ENCODE assay signal across 8 mouse cellular contexts in genomic region chr6:113194517-113194840, GRCm38 (mm10). TPM values are rescaled to one million over a fixed set of nuclear protein-coding genes. Genes with fewer than 3 reads are reported as not detected.
DNase-seq lines count a peak whose midpoint lies in the region; ATAC-seq and TF ChIP-seq lines count a peak whose summit lies in the region.

No protein-coding gene starts in this region.

- H3K9me3 ChIP-seq in heart, postnatal 0 days (replicated peaks; ENCODE audit: control insufficient read depth, low read length): no peaks in the 10 kb centered on the region
- H3K9me3 ChIP-seq in hindbrain, embryonic 15.5 days: no peaks in the 10 kb centered on the region
- no peaks in the 10 kb centered on the region for H3K9me3 ChIP-seq in midbrain, embryonic 15.5 days

- DNase-seq in heart, postnatal 0 days (ENCODE audit: low spot score): no peak
- DNase-seq in heart, postnatal 25 days (ENCODE audit: low spot score): no peak
- DNase-seq in left cerebral cortex, adult 11 months (ENCODE audit: low spot score): no peak
- no peak for DNase-seq in thymus, adult 18-20 months

- peaks cover 48% of the 10 kb centered on the region for H3K27me3 ChIP-seq in heart, postnatal 0 days (ENCODE audit: control insufficient read depth, insufficient read depth, low read length)
- no peaks in the 10 kb centered on the region for H3K27me3 ChIP-seq in hindbrain, embryonic 15.5 days
- H3K27me3 ChIP-seq in midbrain, embryonic 15.5 days (replicated peaks): no peaks in the 10 kb centered on the region

- no peak overlapping the region for H3K27ac ChIP-seq in heart, postnatal 0 days (ENCODE audit: low read depth)
- no peak overlapping the region for H3K27ac ChIP-seq in cortical plate, adult 2 months (ENCODE audit: insufficient read depth, low read length)
- peak overlapping the region; percentile 84 for H3K27ac ChIP-seq in hindbrain, embryonic 15.5 days (replicated peaks)
- peak overlapping the region; percentile 85 for H3K27ac ChIP-seq in midbrain, embryonic 15.5 days

- H3K36me3 ChIP-seq in heart, postnatal 0 days (replicated peaks; ENCODE audit: control insufficient read depth, insufficient read depth, low read length): no peaks in the 10 kb centered on the region
- no peaks in the 10 kb centered on the region; the same call in 1 of the 2 replicates for H3K36me3 ChIP-seq in hindbrain, embryonic 15.5 days
- no peaks in the 10 kb centered on the region for H3K36me3 ChIP-seq in midbrain, embryonic 15.5 days (replicated peaks)

- no peak for ATAC-seq in heart, postnatal 0 days (ENCODE audit: insufficient read depth, low read depth)
- no peak for ATAC-seq in hindbrain, embryonic 15.5 days (ENCODE audit: low FRiP score, low read depth)
- peak; percentile 74 for ATAC-seq in midbrain, embryonic 15.5 days (replicated peaks)
- ATAC-seq in megakaryocyte-erythroid progenitor cell, adult 5-6 weeks (replicated peaks; ENCODE audit: low FRiP score, low TSS enrichment, poor library complexity, severe bottlenecking): no peak

- H3K4me1 ChIP-seq in heart, postnatal 0 days (ENCODE audit: control insufficient read depth, insufficient read depth): peaks cover 7% of the 10 kb centered on the region; the same call in 1 of the 2 replicates
- H3K4me1 ChIP-seq in cortical plate, adult 2 months (ENCODE audit: control insufficient read depth, insufficient read depth, low read length): peaks cover 3% of the 10 kb centered on the region; the same call in 1 of the 2 replicates
- peaks cover 38% of the 10 kb centered on the region for H3K4me1 ChIP-seq in hindbrain, embryonic 15.5 days (replicated peaks)
- H3K4me1 ChIP-seq in midbrain, embryonic 15.5 days: peaks cover 41% of the 10 kb centered on the region

- 5% methylated on average over 5 of the region's 5 CpGs for WGBS in heart, postnatal 0 days
- WGBS in hindbrain, embryonic 15.5 days: 2% methylated on average over 5 of the region's 5 CpGs
- WGBS in midbrain, embryonic 15.5 days: 1% methylated on average over 5 of the region's 5 CpGs

- peak overlapping the region; percentile 50 for H3K4me3 ChIP-seq in heart, postnatal 0 days (ENCODE audit: low read depth, low read length)
- peak overlapping the region; percentile 62 for H3K4me3 ChIP-seq in cortical plate, adult 2 months (ENCODE audit: insufficient read depth, low read length)
- peak overlapping the region; percentile 77 for H3K4me3 ChIP-seq in hindbrain, embryonic 15.5 days
- peak overlapping the region; percentile 89 for H3K4me3 ChIP-seq in midbrain, embryonic 15.5 days

- no peak for TF ChIP-seq CTCF in heart, postnatal 0 days (IDR thresholded peaks at IDR 0.05; ENCODE audit: low read depth)
- no peak for TF ChIP-seq CTCF in cortical plate, adult 2 months (IDR thresholded peaks at IDR 0.05; ENCODE audit: extremely low read depth, insufficient read depth, low read length)

- H3K9ac ChIP-seq in heart, postnatal 0 days (replicated peaks; ENCODE audit: low read depth, low read length): no peak overlapping the region
- peak overlapping the region; percentile 86 for H3K9ac ChIP-seq in hindbrain, embryonic 15.5 days
- peak overlapping the region; percentile 89 for H3K9ac ChIP-seq in midbrain, embryonic 15.5 days

- no peak for TF ChIP-seq POLR2A in cortical plate, adult 2 months (IDR thresholded peaks at IDR 0.05; ENCODE audit: extremely low read depth, insufficient read depth, low read length)

- H3K4me2 ChIP-seq in heart, postnatal 0 days (ENCODE audit: low read depth, low read length): peak overlapping the region; percentile 62
- H3K4me2 ChIP-seq in hindbrain, embryonic 15.5 days: peak overlapping the region; percentile 74
- H3K4me2 ChIP-seq in midbrain, embryonic 15.5 days: peak overlapping the region; percentile 79

- TF ChIP-seq EP300 in heart, postnatal 0 days (IDR thresholded peaks at IDR 0.05; ENCODE audit: low read depth): no peak

- intact Hi-C loops in heart, postnatal 25 days (cut with DNase I): no loop called here

RNA-seq across cellular contexts. Expression of gene Lhfpl4, which starts 0.7 kb away (rescaled TPM):
- 0.38 TPM in 1 of 2 replicates, not detected in the other for total RNA-seq in heart, postnatal 0 days (2014; rRNA removed; ENCODE audit: low replicate concordance)
- 0.22 and 0.25 TPM in 2 replicates for polyA plus RNA-seq in heart, postnatal 0 days (2015; fragmentation: Nextera tagmentation; extraction: Ambion mirVana)
- under 1 TPM; 0.29 to 0.34 TPM for total RNA-seq in heart, postnatal 25 days (2021)
- polyA plus RNA-seq in cortical plate, adult 2 months (2012; rRNA removed): 58.6 and 61.5 TPM in 2 replicates
- polyA plus RNA-seq in hindbrain, embryonic 15.5 days (2015; fragmentation: Nextera tagmentation; extraction: Ambion mirVana): 61.5 and 66.2 TPM in 2 replicates
- polyA plus RNA-seq in midbrain, embryonic 15.5 days (2015; fragmentation: Nextera tagmentation; extraction: Ambion mirVana): 75.6 and 80.7 TPM in 2 replicates
- total RNA-seq in megakaryocyte-erythroid progenitor cell, adult 5-6 weeks (2014; fragmentation: Nextera tagmentation): 0.69 TPM in 1 of 2 replicates, not detected in the other
- total RNA-seq in megakaryocyte-erythroid progenitor cell, adult 5-6 weeks (2017): not detected in 2 replicates

RNA-seq across cellular contexts. Expression of gene Mtmr14, which starts 43.2 kb away (rescaled TPM):
- 26.9 and 49.5 TPM in 2 replicates for total RNA-seq in heart, postnatal 0 days (2014; rRNA removed; ENCODE audit: low replicate concordance)
- polyA plus RNA-seq in heart, postnatal 0 days (2015; fragmentation: Nextera tagmentation; extraction: Ambion mirVana): 14.3 and 17.5 TPM in 2 replicates
- 10 to 100 TPM; 13.1 to 15.4 TPM for total RNA-seq in heart, postnatal 25 days (2021)
- 22.0 and 23.2 TPM in 2 replicates for polyA plus RNA-seq in cortical plate, adult 2 months (2012; rRNA removed)
- polyA plus RNA-seq in hindbrain, embryonic 15.5 days (2015; fragmentation: Nextera tagmentation; extraction: Ambion mirVana): 35.7 and 41.0 TPM in 2 replicates
- 40.1 and 40.4 TPM in 2 replicates for polyA plus RNA-seq in midbrain, embryonic 15.5 days (2015; fragmentation: Nextera tagmentation; extraction: Ambion mirVana)
- total RNA-seq in megakaryocyte-erythroid progenitor cell, adult 5-6 weeks (2014; fragmentation: Nextera tagmentation): 17.0 and 26.6 TPM in 2 replicates
- 13.8 and 21.8 TPM in 2 replicates for total RNA-seq in megakaryocyte-erythroid progenitor cell, adult 5-6 weeks (2017)

Comparison
In these comparisons a context has a peak if more than half of its experiments do, and no peak if none do; other contexts are left out.
1. H3K27ac ChIP-seq: peak in hindbrain, embryonic 15.5 days (single experiment) and midbrain, embryonic 15.5 days (single experiment); none in heart, postnatal 0 days (single experiment) and cortical plate, adult 2 months (single experiment).
2. RNA of gene Lhfpl4, which starts 0.7 kb away (polyA plus RNA-seq): 75.6 to 80.7 TPM in midbrain, embryonic 15.5 days, 61.5 to 66.2 TPM in hindbrain, embryonic 15.5 days and 58.6 to 61.5 TPM in cortical plate, adult 2 months; 0.22 to 0.25 TPM in heart, postnatal 0 days; every median in the first group is over 10 times any median in the second.
3. Peak in every context shown above with its lines, with median percentiles within 50 percentile points of each other: H3K4me2 ChIP-seq and H3K4me3 ChIP-seq.